Mouse (Mus musculus) frontal cortex, postnatal 10 days (tissue): ENCODE measurements around the gene Trabd2b.

ENCODE experiments used
- DNase-seq, 2 experiments: peaks; one replicate each; pipeline ENCODE4 v3.0.0; 2022; ENCODE audit warnings: low spot score in 2 of 2, mixed read lengths in 1 of 2

Trabd2b gene

GRCm38 (mm10) chr4:114399821-114400220 is 6.7 kb upstream of the Trabd2b start:
- no peak for DNase-seq

GRCm38 (mm10) chr4:114401993-114402731 is 4.4 kb upstream of the Trabd2b start:
- DNase-seq, result no peak

- peak; percentile 73 to 81 for DNase-seq
These were observed 706 bp upstream of the Trabd2b start for GRCm38 (mm10) chr4:114405682-114406354.

GRCm38 (mm10) chr4:114407516-114407915 is 992 bp downstream of the Trabd2b start:
- no peak for DNase-seq

- no peak for DNase-seq
These were observed 1.8 kb downstream of the Trabd2b start for GRCm38 (mm10) chr4:114408298-114408697.

- no peak for DNase-seq
These were observed 2.5 kb downstream of the Trabd2b start for GRCm38 (mm10) chr4:114408890-114409480.

GRCm38 (mm10) chr4:114409511-114409910 is 3.0 kb downstream of the Trabd2b start:
- no peak for DNase-seq

- DNase-seq, result no peak
These were observed 3.5 kb downstream of the Trabd2b start for GRCm38 (mm10) chr4:114410026-114410425.

- DNase-seq, result no peak
These were observed 3.9 kb downstream of the Trabd2b start for GRCm38 (mm10) chr4:114410443-114410842.

GRCm38 (mm10) chr4:114410958-114411661 is 4.6 kb downstream of the Trabd2b start:
- no peak for DNase-seq

- no peak for DNase-seq
These were observed 5.4 kb downstream of the Trabd2b start for GRCm38 (mm10) chr4:114411846-114412390.

GRCm38 (mm10) chr4:114415925-114416645 is 9.6 kb downstream of the Trabd2b start:
- DNase-seq, result peak; percentile 20 to 25

GRCm38 (mm10) chr4:114420154-114420553 is 13.6 kb downstream of the Trabd2b start:
- no peak for DNase-seq

- DNase-seq, result no peak
These were observed 16.6 kb downstream of the Trabd2b start for GRCm38 (mm10) chr4:114423084-114423483.

GRCm38 (mm10) chr4:114425808-114426207 is 19.3 kb downstream of the Trabd2b start:
- DNase-seq, result no peak

GRCm38 (mm10) chr4:114432742-114433141 is 26.2 kb downstream of the Trabd2b start:
- no peak for DNase-seq

GRCm38 (mm10) chr4:114433440-114433839 is 26.9 kb downstream of the Trabd2b start:
- no peak for DNase-seq

GRCm38 (mm10) chr4:114434766-114435165 is 28.2 kb downstream of the Trabd2b start:
- no peak for DNase-seq

GRCm38 (mm10) chr4:114435381-114435780 is 28.9 kb downstream of the Trabd2b start:
- DNase-seq, result no peak

- no peak for DNase-seq
These were observed 32.2 kb downstream of the Trabd2b start for GRCm38 (mm10) chr4:114438764-114439163.

GRCm38 (mm10) chr4:114442186-114442585 is 35.7 kb downstream of the Trabd2b start:
- DNase-seq, result no peak
